Mouse (Mus musculus) brown adipose tissue, adult 24 weeks (tissue): ENCODE measurements around the gene Dtx4. TPM values are rescaled to one million over a fixed set of nuclear protein-coding genes. Genes with fewer than 3 reads are reported as not detected.

Experiments used
- H3K27ac ChIP-seq: fragments of 200-500 bp; replicated peaks from 2 replicates; pipeline ENCODE4 v1.5.1; 2012; ENCODE audit warnings: low read depth, mild to moderate bottlenecking, low read length
- H3K4me1 ChIP-seq: fragments of 200-500 bp; 2 replicates; pipeline ENCODE4 v1.6.1; 2012; ENCODE audit warnings: low read length, mixed read lengths; ENCODE audit not compliant: control insufficient read depth, insufficient read depth, insufficient read length
- H3K4me3 ChIP-seq: fragments of 200-500 bp; 2 replicates; pipeline ENCODE4 v1.5.1; 2012; ENCODE audit warnings: low read depth, mild to moderate bottlenecking, low read length, moderate library complexity; ENCODE audit not compliant: insufficient read depth
- polyA plus RNA-seq: library from polyadenylated mRNA; stranded (reverse); fragments of >200 nt; gene quantifications from 2 replicates; pipeline ENCODE4 v1.2.4, GENCODE M21; 2012; ENCODE audit not compliant: missing spikeins, insufficient read depth, insufficient read length

Dtx4 gene
- polyA plus RNA-seq, 1 experiment, result 8.0 TPM

- H3K27ac ChIP-seq, result peak overlapping the region; percentile 79
Measured at GRCm38 (mm10) chr19:12486875-12487274, 14.4 kb downstream of the Dtx4 start.

GRCm38 (mm10) chr19:12485631-12486030 is 15.6 kb downstream of the Dtx4 start:
- 0 out of 2 replicates have a peak overlapping the region, but pooled peaks have one; percentile 23 for H3K27ac ChIP-seq
- H3K4me3 ChIP-seq, result no peak overlapping the region
- H3K4me1 ChIP-seq, result peaks cover 44% of the 10 kb centered on the region

More at GRCm38 (mm10) chr19:12486875-12487274, 14.4 kb downstream of the Dtx4 start:
- Histone ChIP-seq H3K4me1 (peaks cover 44% of the 10 kb centered on the region), H3K4me3 (no peak overlapping the region)

GRCm38 (mm10) chr19:12485223-12485622 is 16.0 kb downstream of the Dtx4 start:
- H3K4me1 ChIP-seq, result peaks cover 44% of the 10 kb centered on the region
- no peak overlapping the region for H3K4me3 ChIP-seq
- peak overlapping the region; percentile 12; the same call in 1 of the 2 replicates for H3K27ac ChIP-seq

- H3K4me1 ChIP-seq, result peaks cover 42% of the 10 kb centered on the region
- no peak overlapping the region for H3K4me3 ChIP-seq
- peak overlapping the region; percentile 73 for H3K27ac ChIP-seq
Measured at GRCm38 (mm10) chr19:12484210-12484609, 17.0 kb downstream of the Dtx4 start.

GRCm38 (mm10) chr19:12483782-12484181 is 17.5 kb downstream of the Dtx4 start:
- Histone ChIP-seq H3K27ac (peak overlapping the region; percentile 73), H3K4me1 (peaks cover 38% of the 10 kb centered on the region), H3K4me3 (no peak overlapping the region)

GRCm38 (mm10) chr19:12478369-12478768 is 22.9 kb downstream of the Dtx4 start:
- Histone ChIP-seq H3K4me1 (peaks cover 9% of the 10 kb centered on the region; the same call in 1 of the 2 replicates), H3K4me3 (no peak overlapping the region), H3K27ac (no peak overlapping the region)

GRCm38 (mm10) chr19:12476721-12477270 is 24.5 kb downstream of the Dtx4 start:
- H3K27ac ChIP-seq, result no peak overlapping the region
- H3K4me3 ChIP-seq, result no peak overlapping the region
- peaks cover 7% of the 10 kb centered on the region; the same call in 1 of the 2 replicates for H3K4me1 ChIP-seq

- H3K4me1 ChIP-seq, result peaks cover 11% of the 10 kb centered on the region; the same call in 1 of the 2 replicates
- H3K4me3 ChIP-seq, result 0 out of 2 replicates have a peak overlapping the region, but pooled peaks have one; percentile 20
- H3K27ac ChIP-seq, result peak overlapping the region; percentile 37
Measured at GRCm38 (mm10) chr19:12475380-12476250, 25.6 kb downstream of the Dtx4 start.

GRCm38 (mm10) chr19:12473951-12474350 is 27.3 kb downstream of the Dtx4 start:
- no peak overlapping the region for H3K27ac ChIP-seq
- peaks cover 11% of the 10 kb centered on the region; the same call in 1 of the 2 replicates for H3K4me1 ChIP-seq
- H3K4me3 ChIP-seq, result no peak overlapping the region

GRCm38 (mm10) chr19:12473201-12473641 is 28.0 kb downstream of the Dtx4 start:
- peak overlapping the region; percentile 26; the same call in 1 of the 2 replicates for H3K27ac ChIP-seq
- H3K4me1 ChIP-seq, result peaks cover 11% of the 10 kb centered on the region; the same call in 1 of the 2 replicates
- no peak overlapping the region for H3K4me3 ChIP-seq

GRCm38 (mm10) chr19:12472381-12472976 is 28.8 kb downstream of the Dtx4 start:
- Histone ChIP-seq H3K4me3 (no peak overlapping the region), H3K27ac (0 out of 2 replicates have a peak overlapping the region, but pooled peaks have one; percentile 5)

GRCm38 (mm10) chr19:12471866-12472265 is 29.4 kb downstream of the Dtx4 start:
- peaks cover 11% of the 10 kb centered on the region; the same call in 1 of the 2 replicates for H3K4me1 ChIP-seq
- H3K4me3 ChIP-seq, result no peak overlapping the region
- peak overlapping the region; percentile 35 for H3K27ac ChIP-seq

More at GRCm38 (mm10) chr19:12472381-12472976, 28.8 kb downstream of the Dtx4 start:
- H3K4me1 ChIP-seq, result peaks cover 11% of the 10 kb centered on the region; the same call in 1 of the 2 replicates

- Histone ChIP-seq H3K4me1 (peaks cover 9% of the 10 kb centered on the region; the same call in 1 of the 2 replicates), H3K27ac (no peak overlapping the region), H3K4me3 (no peak overlapping the region)
Measured at GRCm38 (mm10) chr19:12467436-12467835, 33.8 kb downstream of the Dtx4 start.

- Histone ChIP-seq H3K4me3 (no peak overlapping the region), H3K27ac (no peak overlapping the region), H3K4me1 (0 out of 2 replicates have a peak, but pooled peaks cover 3% of the 10 kb centered on the region)
Measured at GRCm38 (mm10) chr19:12466204-12466603, 35.0 kb downstream of the Dtx4 start.
